Mouse (Mus musculus) MEL (cell line): Measurements from ENCODE around the gene Ugt1a9. TPM values are rescaled to one million over a fixed set of nuclear protein-coding genes. Genes with fewer than 3 reads are reported as not detected.
"Not testable (repeated sequence)": the region's sequence is repeated elsewhere in the genome, so short reads cannot be mapped to it uniquely, and the experiment has no call there.

Experiments used
- DNase-seq: peaks from one replicate; pipeline ENCODE4 v3.0.0; 2011; ENCODE audit warnings: low read depth, low spot score
- H3K27ac ChIP-seq: 2 replicates; pipeline ENCODE4 v1.5.1; 2012; ENCODE audit warnings: low read depth, mild to moderate bottlenecking, control low read depth, low read length, moderate library complexity; ENCODE audit not compliant: control insufficient read depth
- H3K27me3 ChIP-seq, 2 experiments: fragments of 150-350 bp in 1 of 2; sonication (generic) in 1 of 2; 2 replicates each; pipeline ENCODE4 v1.6.1; 2012; ENCODE audit warnings: low read length in 2 of 2, mild to moderate bottlenecking in 2 of 2, improper control_type of control experiment in 1 of 2, moderate library complexity in 1 of 2; ENCODE audit not compliant: insufficient read depth in 2 of 2, control insufficient read depth in 1 of 2
- H3K36me3 ChIP-seq, 2 experiments: 2 replicates each; pipeline ENCODE4 v1.6.1; 2012 to 2014; ENCODE audit warnings: low read length in 2 of 2, improper control_type of control experiment in 1 of 2, inconsistent platforms in 1 of 2, mild to moderate bottlenecking in 1 of 2; ENCODE audit not compliant: insufficient read depth in 2 of 2, control insufficient read depth in 1 of 2
- H3K4me1 ChIP-seq, 2 experiments: fragments of 150-350 bp in 1 of 2; sonication (generic) in 1 of 2; 2 replicates each; pipeline ENCODE4 v1.6.1; 2012; ENCODE audit warnings: low read length in 2 of 2, improper control_type of control experiment in 1 of 2, mild to moderate bottlenecking in 1 of 2; ENCODE audit not compliant: insufficient read depth in 2 of 2, control insufficient read depth in 1 of 2
- H3K4me3 ChIP-seq, 2 experiments: fragments of 150-350 bp in 1 of 2; sonication (generic) in 1 of 2; 2 replicates each; pipeline ENCODE4 v1.5.1; 2012; ENCODE audit warnings: low read depth in 2 of 2, low read length in 2 of 2, mild to moderate bottlenecking in 2 of 2, moderate library complexity in 2 of 2, control low read depth in 1 of 2, improper control_type of control experiment in 1 of 2; ENCODE audit not compliant: control insufficient read depth in 1 of 2, insufficient read depth in 1 of 2
- H3K79me2 ChIP-seq: 2 replicates; pipeline ENCODE4 v1.6.1; 2012; ENCODE audit warnings: mild to moderate bottlenecking, low read length, moderate library complexity; ENCODE audit not compliant: control insufficient read depth, poor library complexity, insufficient read depth
- H3K9ac ChIP-seq: 2 replicates; pipeline ENCODE4 v1.6.1; 2012; ENCODE audit warnings: low read depth, mild to moderate bottlenecking, control low read depth, low read length, moderate library complexity; ENCODE audit not compliant: control insufficient read depth, poor library complexity, severe bottlenecking
- H3K9me3 ChIP-seq: fragments of 150-350 bp; sonication (generic); replicated peaks from 2 replicates; pipeline ENCODE4 v1.6.1; 2012; ENCODE audit warnings: mild to moderate bottlenecking, low read length, improper control_type of control experiment, moderate library complexity; ENCODE audit not compliant: insufficient read depth
- BHLHE40 ChIP-seq: IDR thresholded peaks from 2 replicates; pipeline ENCODE4 v1.6.1; 2012; ENCODE audit warnings: low read depth, mild to moderate bottlenecking, inconsistent platforms, low read length, improper control_type of control experiment, borderline replicate concordance
- CHD2 ChIP-seq: IDR thresholded peaks from 2 replicates; pipeline ENCODE4 v1.6.1; 2011; ENCODE audit warnings: low read length, improper control_type of control experiment
- CTCF ChIP-seq, 3 experiments: IDR thresholded peaks in 2 of 3; conservative IDR thresholded peaks in 1 of 3; 2 replicates each; pipeline ENCODE4 v1.5.1; 2011 to 2012; ENCODE audit warnings: low read length in 3 of 3, low read depth in 2 of 3, mild to moderate bottlenecking in 2 of 3, improper control_type of control experiment in 1 of 3, inconsistent platforms in 1 of 3, mixed read lengths in 1 of 3, moderate library complexity in 1 of 3; ENCODE audit not compliant: control insufficient read depth in 1 of 3, insufficient read depth in 1 of 3, poor library complexity in 1 of 3, severe bottlenecking in 1 of 3
- ELF1 ChIP-seq: IDR thresholded peaks from 2 replicates; pipeline ENCODE4 v1.6.1; 2014; ENCODE audit warnings: low read depth, mild to moderate bottlenecking, inconsistent platforms, low read length, improper control_type of control experiment, moderate library complexity
- EP300 ChIP-seq, 2 experiments: IDR thresholded peaks; 2 replicates each; pipeline ENCODE4 v1.6.1; 2011; ENCODE audit warnings: improper control_type of control experiment in 2 of 2, low read length in 2 of 2, low read depth in 1 of 2, mild to moderate bottlenecking in 1 of 2
- ETS1 ChIP-seq: IDR thresholded peaks from 2 replicates; pipeline ENCODE4 v1.6.1; 2012; ENCODE audit warnings: low read depth, mild to moderate bottlenecking, inconsistent platforms, low read length, improper control_type of control experiment, moderate library complexity
- GABPA ChIP-seq: IDR thresholded peaks from 2 replicates; pipeline ENCODE4 v1.6.1; 2012; ENCODE audit warnings: low read depth, mild to moderate bottlenecking, inconsistent platforms, low read length, improper control_type of control experiment, moderate library complexity
- HCFC1 ChIP-seq: IDR thresholded peaks from 2 replicates; pipeline ENCODE4 v1.6.1; 2012; ENCODE audit warnings: low read depth, mild to moderate bottlenecking, inconsistent platforms, low read length, improper control_type of control experiment, moderate library complexity
- KAT2A ChIP-seq: conservative IDR thresholded peaks from 2 replicates; pipeline ENCODE4 v1.6.1; 2012; ENCODE audit warnings: low read depth, low read length, improper control_type of control experiment, inconsistent platforms
- MAFK ChIP-seq: IDR thresholded peaks from 2 replicates; pipeline ENCODE4 v1.6.1; 2011; ENCODE audit warnings: low read depth, mild to moderate bottlenecking, low read length, improper control_type of control experiment, borderline replicate concordance
- MEF2A ChIP-seq: IDR thresholded peaks from 2 replicates; pipeline ENCODE4 v1.6.1; 2014; ENCODE audit warnings: low read depth, mild to moderate bottlenecking, inconsistent platforms, low read length, improper control_type of control experiment; ENCODE audit not compliant: poor library complexity, insufficient replicate concordance, severe bottlenecking; ENCODE audit errors: extremely low read depth
- MYB ChIP-seq: IDR thresholded peaks from 2 replicates; pipeline ENCODE4 v1.6.1; 2011; ENCODE audit warnings: mild to moderate bottlenecking, low read depth, low read length, improper control_type of control experiment
- MYC ChIP-seq: IDR thresholded peaks from 2 replicates; pipeline ENCODE4 v1.6.1; 2011; ENCODE audit warnings: low read depth, mild to moderate bottlenecking, low read length, improper control_type of control experiment, moderate library complexity
- NRF1 ChIP-seq: IDR thresholded peaks from 2 replicates; pipeline ENCODE4 v1.6.1; 2014; ENCODE audit warnings: low read depth, mild to moderate bottlenecking, inconsistent platforms, low read length, improper control_type of control experiment, moderate library complexity; ENCODE audit not compliant: poor library complexity, insufficient read depth, severe bottlenecking
- POLR2A ChIP-seq, 2 experiments: IDR thresholded peaks; 2 replicates each; pipeline ENCODE4 v1.6.1; 2011 to 2012; ENCODE audit warnings: low read length in 2 of 2, mild to moderate bottlenecking in 2 of 2, control low read depth in 1 of 2, improper control_type of control experiment in 1 of 2, low read depth in 1 of 2, moderate library complexity in 1 of 2; ENCODE audit not compliant: control insufficient read depth in 1 of 2, insufficient read depth in 1 of 2, poor library complexity in 1 of 2
- POLR2AphosphoS5 ChIP-seq: IDR thresholded peaks from 2 replicates; pipeline ENCODE4 v1.6.1; 2012; ENCODE audit warnings: low read depth, borderline replicate concordance, mild to moderate bottlenecking, inconsistent platforms, low read length, moderate library complexity, mixed read lengths
- RCOR1 ChIP-seq: IDR thresholded peaks from 2 replicates; pipeline ENCODE4 v1.6.1; 2012; ENCODE audit warnings: low read depth, mild to moderate bottlenecking, inconsistent platforms, low read length, improper control_type of control experiment
- SIN3A ChIP-seq: IDR thresholded peaks from 2 replicates; pipeline ENCODE4 v1.6.1; 2012; ENCODE audit warnings: low read length, improper control_type of control experiment, inconsistent platforms
- TBP ChIP-seq: IDR thresholded peaks from 2 replicates; pipeline ENCODE4 v1.8.0; 2011; ENCODE audit warnings: low read depth, low read length, improper control_type of control experiment
- TCF12 ChIP-seq: IDR thresholded peaks from 2 replicates; pipeline ENCODE4 v1.6.1; 2014; ENCODE audit warnings: low read depth, mild to moderate bottlenecking, inconsistent platforms, low read length, improper control_type of control experiment, moderate library complexity
- ZC3H11A ChIP-seq: IDR thresholded peaks from 2 replicates; pipeline ENCODE4 v1.6.1; 2012; ENCODE audit warnings: low read depth, mild to moderate bottlenecking, inconsistent platforms, low read length, improper control_type of control experiment
- ZMIZ1 ChIP-seq: IDR thresholded peaks from 2 replicates; pipeline ENCODE4 v1.6.1; 2012; ENCODE audit warnings: low read depth, mild to moderate bottlenecking, inconsistent platforms, low read length, improper control_type of control experiment, moderate library complexity
- polyA plus RNA-seq, 2 experiments: library from polyadenylated mRNA; stranded (reverse) in 1 of 2; unstranded in 1 of 2; fragments of >175 nt in 1 of 2; fragments of >200 nt in 1 of 2; gene quantifications; 2 replicates each; pipeline versions ENCODE4 v1.2.1 to v1.2.4; 2012; ENCODE audit warnings: low replicate concordance in 2 of 2, low read depth in 1 of 2; ENCODE audit not compliant: insufficient read length in 2 of 2, insufficient read depth in 1 of 2, missing spikeins in 1 of 2
- total RNA-seq: library from RNA; depleted of rRNA; stranded (reverse); fragments of 300-350 nt; gene quantifications from 2 replicates; pipeline ENCODE4 v1.2.3, GENCODE M21; 2012

The Ugt1a9 gene
- total and polyA plus RNA-seq, 3 experiments = not detected

GRCm38 (mm10) chr1:88220336-88220735, 149.7 kb downstream of the Ugt1a9 start:
- no peaks in the 10 kb centered on the region for H3K4me1 ChIP-seq
- H3K36me3 ChIP-seq = no peaks in the 10 kb centered on the region
- no peak overlapping the region for H3K27ac ChIP-seq
- H3K79me2 ChIP-seq = no peaks in the 10 kb centered on the region
- H3K27me3 ChIP-seq = no peaks in the 10 kb centered on the region
- no peak overlapping the region for H3K4me3 ChIP-seq
- no peak for DNase-seq
- no peaks in the 10 kb centered on the region for H3K9me3 ChIP-seq
- TF ChIP-seq KAT2A = no peak
- no peak for TF ChIP-seq GABPA
- TF ChIP-seq POLR2A (IDR thresholded peaks at IDR 0.05; ENCODE audit: control insufficient read depth in 1 of 2, insufficient read depth in 1 of 2, low read depth in 1 of 2, low read length in 2 of 2, poor library complexity in 1 of 2) = no peak
- TF ChIP-seq MEF2A = no peak
- TF ChIP-seq BHLHE40 = no peak
- no peak for TF ChIP-seq TBP
- TF ChIP-seq CHD2 = no peak
- no peak for TF ChIP-seq RCOR1
- TF ChIP-seq MAFK = no peak
- no peak for TF ChIP-seq ZC3H11A
- no peak for TF ChIP-seq EP300 (IDR thresholded peaks at IDR 0.05; ENCODE audit: low read depth in 1 of 2, low read length in 2 of 2)
- TF ChIP-seq HCFC1 = no peak
- no peak for TF ChIP-seq MYC
- no peak for TF ChIP-seq MYB
- no peak for TF ChIP-seq POLR2AphosphoS5
- TF ChIP-seq SIN3A = no peak
- TF ChIP-seq, all 39 proteins: peak for 0
- H3K9ac ChIP-seq = no peak overlapping the region

GRCm38 (mm10) chr1:88222216-88222615, 151.6 kb downstream of the Ugt1a9 start:
- no peak overlapping the region for H3K4me3 ChIP-seq
- no peaks in the 10 kb centered on the region for H3K27me3 ChIP-seq
- H3K27ac ChIP-seq = no peak overlapping the region
- DNase-seq = no peak
- H3K9me3 ChIP-seq = no peaks in the 10 kb centered on the region
- TF ChIP-seq NRF1 (no peak), TCF12 (no peak), ZMIZ1 (no peak), CTCF (IDR thresholded peaks at IDR 0.05 in 2 of 3, conservative IDR thresholded peaks at IDR 0.05 in 1 of 3; ENCODE audit: control insufficient read depth in 1 of 3, insufficient read depth in 1 of 3, low read depth in 2 of 3, low read length in 3 of 3, poor library complexity in 1 of 3, severe bottlenecking in 1 of 3) (no peak), ELF1 (no peak), MYC (no peak), ETS1 (no peak), POLR2A (IDR thresholded peaks at IDR 0.05; ENCODE audit: control insufficient read depth in 1 of 2, insufficient read depth in 1 of 2, low read depth in 1 of 2, low read length in 2 of 2, poor library complexity in 1 of 2) (no peak)
- H3K36me3 ChIP-seq = no peaks in the 10 kb centered on the region
- H3K79me2 ChIP-seq = no peaks in the 10 kb centered on the region
- H3K4me1 ChIP-seq = no peaks in the 10 kb centered on the region
- H3K9ac ChIP-seq = no peak overlapping the region

GRCm38 (mm10) chr1:88223011-88223515, 152.5 kb downstream of the Ugt1a9 start:
- not testable (repeated sequence) for DNase-seq, H3K27me3 ChIP-seq, H3K9me3 ChIP-seq, H3K9ac ChIP-seq, H3K4me1 ChIP-seq, H3K36me3 ChIP-seq, H3K4me3 ChIP-seq, H3K27ac ChIP-seq, H3K79me2 ChIP-seq
